Mouse (Mus musculus): ENCODE measurements at regions not wholly inside any gene's neighbourhood (a gene's known extent, or its start where the extent isn't known, plus 50 kb on each side); places are given as distances from the start of the nearest gene placed in this dataset.

DNA sequence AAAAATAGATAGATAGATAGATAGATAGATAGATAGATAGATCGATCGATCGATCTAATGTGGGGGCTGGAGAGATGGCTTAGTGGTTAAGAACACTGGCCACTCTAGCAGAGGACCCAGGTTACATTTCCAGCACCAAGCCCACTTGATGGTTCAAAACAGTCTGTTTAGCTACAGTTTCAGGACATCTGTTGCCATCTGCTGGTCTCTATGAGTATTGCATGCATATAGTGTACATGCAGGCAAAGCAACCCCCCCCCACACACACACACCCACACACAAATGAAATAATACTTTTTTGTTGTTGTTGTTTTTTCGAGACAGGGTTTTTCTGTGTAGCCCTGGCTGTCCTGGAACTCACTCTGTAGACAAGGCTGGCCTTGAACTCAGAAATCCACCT is 89.8 kb upstream of the Med14 start:
- Histone ChIP-seq H3K4me3 (ENCODE audit: low read depth, low read length) (no peak overlapping the region), H3K9ac (ENCODE audit: low read length) (no peak overlapping the region), H3K4me2 (no peak overlapping the region), H3K4me1 (ENCODE audit: control insufficient read depth, insufficient read depth, low read length) (no peaks in the 10 kb centered on the region), H3K9me3 (ENCODE audit: control insufficient read depth, low read length) (no peaks in the 10 kb centered on the region), H3K36me3 (ENCODE audit: control insufficient read depth, insufficient read depth, low read length) (no peaks in the 10 kb centered on the region), H3K27me3 (ENCODE audit: control insufficient read depth, insufficient read depth, low read length) (no peaks in the 10 kb centered on the region), H3K27ac (ENCODE audit: low read depth, low read length) (no peak overlapping the region)
- 70% methylated on average over 4 of the region's 4 CpGs for WGBS
- DNase-seq (ENCODE audit: low spot score, missing footprints) (no peak), ATAC-seq (ENCODE audit: low FRiP score) (no peak)

DNA sequence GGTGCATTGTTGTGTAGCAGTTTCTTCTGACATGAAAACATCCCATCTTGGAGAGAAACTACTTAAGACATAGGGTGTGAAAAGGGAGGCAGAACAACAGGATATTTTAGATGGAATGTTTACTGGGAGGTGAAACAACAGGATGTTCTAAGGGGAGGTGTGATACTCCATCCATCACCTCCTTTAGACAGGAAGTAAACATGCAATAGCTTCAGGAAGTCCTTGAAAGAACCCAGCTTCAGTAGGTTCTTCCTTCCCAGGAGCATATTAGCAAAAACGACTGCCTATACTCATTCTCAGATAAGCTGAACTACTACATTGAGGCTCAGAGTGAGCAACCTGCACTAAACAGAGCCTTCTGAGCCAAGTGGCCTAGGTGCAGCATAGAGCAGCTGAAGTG is 82.6 kb upstream of the Med14 start:
- H3K4me3 ChIP-seq (ENCODE audit: low read depth, low read length): no peak overlapping the region
- peaks cover 3% of the 10 kb centered on the region; the same call in 1 of the 2 replicates for H3K4me1 ChIP-seq (ENCODE audit: control insufficient read depth, insufficient read depth, low read length)
- no peaks in the 10 kb centered on the region for H3K36me3 ChIP-seq (ENCODE audit: control insufficient read depth, insufficient read depth, low read length)
- no peak overlapping the region for H3K9ac ChIP-seq (ENCODE audit: low read length)
- WGBS: 80% methylated on average over 1 of the region's 1 CpGs
- no peak for ATAC-seq (ENCODE audit: low FRiP score)
- no peak overlapping the region for H3K4me2 ChIP-seq
- H3K27me3 ChIP-seq (ENCODE audit: control insufficient read depth, insufficient read depth, low read length): no peaks in the 10 kb centered on the region
- DNase-seq (ENCODE audit: low spot score, missing footprints): no peak
- no peak overlapping the region for H3K27ac ChIP-seq (ENCODE audit: low read depth, low read length)
- no peaks in the 10 kb centered on the region for H3K9me3 ChIP-seq (ENCODE audit: control insufficient read depth, low read length)

DNA sequence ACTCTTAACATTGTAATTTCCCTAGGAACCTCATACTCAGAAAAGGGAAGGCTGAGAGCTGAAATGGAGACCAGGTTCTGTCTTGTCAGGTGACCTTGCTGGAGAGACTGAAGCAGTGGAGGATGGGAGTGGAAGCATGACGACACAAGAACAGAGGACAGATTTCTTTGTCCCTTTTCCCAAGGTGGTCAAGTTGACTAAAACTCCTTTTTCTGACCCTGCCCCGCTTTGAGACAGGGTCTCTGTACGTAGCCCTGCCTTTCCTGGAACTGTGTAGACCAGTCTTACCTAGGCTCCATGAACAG is 79.1 kb upstream of the Med14 start:
- no peaks in the 10 kb centered on the region for H3K27me3 ChIP-seq (ENCODE audit: control insufficient read depth, insufficient read depth, low read length)
- no peak overlapping the region for H3K4me3 ChIP-seq (ENCODE audit: low read depth, low read length)
- DNase-seq (ENCODE audit: low spot score, missing footprints): no peak
- WGBS: 56% methylated on average over 3 of the region's 3 CpGs
- peak overlapping the region; percentile 53; the same call in 1 of the 2 replicates for H3K9ac ChIP-seq (ENCODE audit: low read length)
- H3K27ac ChIP-seq (ENCODE audit: low read depth, low read length): peak overlapping the region; percentile 89
- H3K4me1 ChIP-seq (ENCODE audit: control insufficient read depth, insufficient read depth, low read length): peaks cover 3% of the 10 kb centered on the region; the same call in 1 of the 2 replicates
- H3K9me3 ChIP-seq (ENCODE audit: control insufficient read depth, low read length): no peaks in the 10 kb centered on the region
- peak overlapping the region; percentile 30; the same call in 1 of the 2 replicates for H3K4me2 ChIP-seq
- no peaks in the 10 kb centered on the region for H3K36me3 ChIP-seq (ENCODE audit: control insufficient read depth, insufficient read depth, low read length)
- ATAC-seq (ENCODE audit: low FRiP score): no peak; the same call in 1 of the 2 replicates

DNA sequence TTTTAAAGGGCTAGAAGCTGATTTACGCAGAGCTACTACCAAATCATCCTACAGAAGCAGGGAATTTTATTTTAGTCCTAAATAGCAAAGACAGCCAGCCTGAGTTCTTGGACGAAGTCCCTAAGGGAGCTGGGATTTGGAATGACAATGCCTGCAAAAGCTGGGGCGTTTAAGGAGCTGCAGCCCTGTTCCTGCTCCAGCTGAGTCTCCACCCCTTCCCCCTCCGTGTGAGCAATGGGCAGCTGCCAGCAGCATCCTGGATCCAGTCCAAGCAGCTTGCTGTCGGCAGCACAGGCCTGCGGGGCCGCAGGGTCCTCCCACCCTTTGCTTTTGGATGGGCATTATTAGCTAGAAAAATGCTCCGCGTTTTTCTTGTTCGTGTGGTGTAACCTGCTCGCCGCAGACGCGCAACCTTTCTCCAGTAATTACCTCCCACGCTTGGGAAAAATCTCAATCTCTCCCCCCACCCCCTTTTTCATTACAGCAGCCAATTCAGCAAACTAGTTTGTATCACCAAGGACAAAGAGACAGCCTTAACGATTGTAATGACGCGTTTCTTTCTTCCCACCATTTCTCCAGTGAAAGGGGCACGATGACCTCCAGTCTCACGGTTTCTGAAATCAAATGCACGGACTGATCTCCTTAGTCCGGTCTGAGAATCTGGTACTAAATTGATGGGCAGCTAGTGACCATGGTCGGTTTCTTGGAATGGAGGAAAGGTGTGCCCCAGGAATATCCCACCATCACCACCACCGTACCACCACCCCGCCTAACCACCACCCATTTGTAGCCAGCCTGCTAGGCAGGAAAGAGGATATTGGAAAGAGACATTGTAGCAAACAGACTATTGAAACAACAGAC is 78.5 kb upstream of the Med14 start:
- Histone ChIP-seq H3K36me3 (ENCODE audit: control insufficient read depth, insufficient read depth, low read length) (no peaks in the 10 kb centered on the region), H3K9ac (ENCODE audit: low read length) (peak overlapping the region; percentile 53; the same call in 1 of the 2 replicates), H3K27ac (ENCODE audit: low read depth, low read length) (peak overlapping the region; percentile 89), H3K9me3 (ENCODE audit: control insufficient read depth, low read length) (no peaks in the 10 kb centered on the region), H3K27me3 (ENCODE audit: control insufficient read depth, insufficient read depth, low read length) (no peaks in the 10 kb centered on the region), H3K4me1 (ENCODE audit: control insufficient read depth, insufficient read depth, low read length) (peaks cover 3% of the 10 kb centered on the region; the same call in 1 of the 2 replicates), H3K4me2 (peak overlapping the region; percentile 30), H3K4me3 (ENCODE audit: low read depth, low read length) (peak overlapping the region; percentile 1; the same call in 1 of the 2 replicates)
- DNase-seq (ENCODE audit: low spot score, missing footprints) (peak; percentile 93), ATAC-seq (ENCODE audit: low FRiP score) (peak; percentile 93)
- WGBS: 16% methylated on average over 25 of the region's 25 CpGs

DNA sequence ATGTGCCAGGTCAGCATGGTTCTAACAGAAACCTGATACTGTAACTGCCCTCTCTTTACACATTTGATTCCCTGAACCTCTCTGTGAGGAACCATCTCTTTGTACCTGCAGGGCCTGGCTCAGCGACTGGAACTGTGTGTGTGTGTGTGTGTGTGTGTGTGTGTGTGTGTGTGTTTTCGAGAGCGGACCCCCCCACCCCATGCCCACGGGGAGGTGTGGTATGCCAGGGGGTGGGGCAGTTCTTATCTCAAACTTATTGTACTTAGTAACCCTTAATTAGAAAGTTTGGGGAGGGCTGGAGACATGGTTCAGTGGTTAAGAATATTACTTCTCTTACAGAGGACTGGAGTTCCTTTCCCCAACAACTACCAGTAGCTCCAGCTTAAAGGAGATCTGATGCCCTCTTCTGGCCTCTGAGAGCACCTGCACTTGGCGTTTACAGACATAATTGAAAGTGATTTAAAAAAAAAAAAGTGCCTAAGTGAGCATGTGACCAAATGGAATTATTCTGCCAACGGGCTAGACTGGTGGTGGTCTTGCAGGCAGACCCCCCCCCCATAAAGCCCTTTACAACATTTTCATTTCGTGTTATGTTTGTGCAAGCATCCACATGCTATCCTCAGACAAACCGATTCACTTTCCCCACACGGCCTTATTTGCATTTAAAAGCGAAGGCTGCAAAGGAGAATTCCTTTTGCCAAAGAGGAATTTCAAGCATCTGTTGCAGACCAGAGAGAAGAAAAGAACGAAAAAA is 77.7 kb upstream of the Med14 start:
- no peaks in the 10 kb centered on the region for H3K9me3 ChIP-seq (ENCODE audit: control insufficient read depth, low read length)
- peak overlapping the region; percentile 1; the same call in 1 of the 2 replicates for H3K4me3 ChIP-seq (ENCODE audit: low read depth, low read length)
- peak; percentile 85 for ATAC-seq (ENCODE audit: low FRiP score)
- peak overlapping the region; percentile 30 for H3K4me2 ChIP-seq
- no peaks in the 10 kb centered on the region for H3K27me3 ChIP-seq (ENCODE audit: control insufficient read depth, insufficient read depth, low read length)
- H3K9ac ChIP-seq (ENCODE audit: low read length): peak overlapping the region; percentile 33; the same call in 1 of the 2 replicates
- H3K36me3 ChIP-seq (ENCODE audit: control insufficient read depth, insufficient read depth, low read length): no peaks in the 10 kb centered on the region
- peaks cover 3% of the 10 kb centered on the region; the same call in 1 of the 2 replicates for H3K4me1 ChIP-seq (ENCODE audit: control insufficient read depth, insufficient read depth, low read length)
- peak; percentile 92 for DNase-seq (ENCODE audit: low spot score, missing footprints)
- 18% methylated on average over 11 of the region's 11 CpGs for WGBS
- H3K27ac ChIP-seq (ENCODE audit: low read depth, low read length): peak overlapping the region; percentile 89

DNA sequence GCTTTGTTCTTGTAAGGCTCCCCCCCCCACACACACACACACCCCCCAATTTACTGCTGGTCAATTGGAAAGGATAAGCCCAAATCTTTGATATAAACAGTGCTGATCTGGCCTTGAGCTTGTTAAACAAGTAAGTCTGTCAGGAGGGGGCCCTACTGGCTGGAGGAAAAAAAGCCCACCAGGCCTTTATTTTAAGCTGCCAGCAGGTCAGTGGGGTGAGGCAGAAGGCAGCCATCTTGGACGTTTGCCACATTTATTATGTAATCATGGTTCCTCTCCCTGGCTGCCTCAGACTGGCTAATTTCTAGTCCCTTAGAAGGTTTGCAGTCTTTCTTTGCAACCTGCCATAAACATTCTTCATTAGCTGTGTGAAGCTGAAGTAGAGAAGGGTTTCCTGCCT is 75.9 kb upstream of the Med14 start:
- Histone ChIP-seq H3K4me2 (no peak overlapping the region), H3K27ac (ENCODE audit: low read depth, low read length) (no peak overlapping the region), H3K4me1 (ENCODE audit: control insufficient read depth, insufficient read depth, low read length) (peaks cover 3% of the 10 kb centered on the region; the same call in 1 of the 2 replicates), H3K27me3 (ENCODE audit: control insufficient read depth, insufficient read depth, low read length) (no peaks in the 10 kb centered on the region), H3K9ac (ENCODE audit: low read length) (no peak overlapping the region), H3K36me3 (ENCODE audit: control insufficient read depth, insufficient read depth, low read length) (no peaks in the 10 kb centered on the region), H3K9me3 (ENCODE audit: control insufficient read depth, low read length) (no peaks in the 10 kb centered on the region), H3K4me3 (ENCODE audit: low read depth, low read length) (no peak overlapping the region)
- DNase-seq (ENCODE audit: low spot score, missing footprints): no peak
- no peak for ATAC-seq (ENCODE audit: low FRiP score)
- WGBS: 47% methylated on average over 1 of the region's 1 CpGs

DNA sequence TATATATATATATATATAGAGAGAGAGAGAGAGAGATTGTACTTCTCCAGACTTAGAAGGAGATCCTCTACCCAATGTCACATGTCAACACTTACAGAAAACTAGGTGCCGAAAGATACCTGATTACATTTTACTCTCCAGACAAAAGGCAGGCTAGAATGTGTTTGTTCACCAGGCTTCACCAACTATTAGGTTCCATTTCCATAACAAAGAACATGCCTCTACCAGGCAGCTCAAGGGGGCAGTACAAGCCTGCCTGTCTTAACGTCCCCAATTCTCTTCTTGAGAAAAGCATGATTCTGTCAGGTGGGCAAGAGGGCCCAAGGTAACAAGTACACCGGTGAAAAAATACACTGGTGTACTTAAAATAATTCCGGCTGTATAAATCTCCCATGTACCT is 72.8 kb upstream of the Med14 start:
- whole genome bisulfite sequencing: 60% methylated on average over 4 of the region's 4 CpGs
- ATAC-seq (ENCODE audit: low FRiP score) (no peak), DNase-seq (ENCODE audit: low spot score, missing footprints) (no peak)
- H3K27me3 ChIP-seq (ENCODE audit: control insufficient read depth, insufficient read depth, low read length): no peaks in the 10 kb centered on the region
- H3K4me3 ChIP-seq (ENCODE audit: low read depth, low read length): no peak overlapping the region
- no peak overlapping the region for H3K9ac ChIP-seq (ENCODE audit: low read length)
- no peak overlapping the region for H3K27ac ChIP-seq (ENCODE audit: low read depth, low read length)
- H3K36me3 ChIP-seq (ENCODE audit: control insufficient read depth, insufficient read depth, low read length): no peaks in the 10 kb centered on the region
- H3K9me3 ChIP-seq (ENCODE audit: control insufficient read depth, low read length): no peaks in the 10 kb centered on the region; the same call in 1 of the 2 replicates
- H3K4me2 ChIP-seq: no peak overlapping the region
- H3K4me1 ChIP-seq (ENCODE audit: control insufficient read depth, insufficient read depth, low read length): no peaks in the 10 kb centered on the region

DNA sequence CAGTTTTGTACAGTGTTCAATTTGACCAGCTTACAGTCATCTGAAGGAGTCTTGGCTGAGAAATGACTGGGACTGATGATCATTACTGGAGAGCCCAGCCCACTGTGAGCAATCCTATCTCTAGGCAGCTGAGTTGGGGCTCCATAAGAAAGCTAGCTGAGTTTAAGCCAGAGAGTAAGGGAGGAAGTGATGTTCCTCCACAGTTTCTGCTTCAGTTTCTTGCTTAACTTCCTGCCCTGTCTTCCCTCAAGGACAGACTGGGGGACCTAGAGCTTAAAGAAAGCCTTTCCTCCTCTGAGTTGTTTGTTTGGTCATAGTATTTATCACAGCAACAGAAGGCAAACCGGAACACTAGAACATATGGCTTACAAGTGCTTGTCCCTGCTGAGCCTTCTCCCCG is 70.8 kb upstream of the Med14 start:
- H3K4me3 ChIP-seq (ENCODE audit: low read depth, low read length): no peak overlapping the region
- no peaks in the 10 kb centered on the region for H3K36me3 ChIP-seq (ENCODE audit: control insufficient read depth, insufficient read depth, low read length)
- H3K4me1 ChIP-seq (ENCODE audit: control insufficient read depth, insufficient read depth, low read length): no peaks in the 10 kb centered on the region
- H3K4me2 ChIP-seq: no peak overlapping the region
- WGBS: 82% methylated on average over 2 of the region's 2 CpGs
- H3K9ac ChIP-seq (ENCODE audit: low read length): no peak overlapping the region
- no peaks in the 10 kb centered on the region for H3K27me3 ChIP-seq (ENCODE audit: control insufficient read depth, insufficient read depth, low read length)
- DNase-seq (ENCODE audit: low spot score, missing footprints): no peak
- no peaks in the 10 kb centered on the region; the same call in 1 of the 2 replicates for H3K9me3 ChIP-seq (ENCODE audit: control insufficient read depth, low read length)
- ATAC-seq (ENCODE audit: low FRiP score): no peak
- H3K27ac ChIP-seq (ENCODE audit: low read depth, low read length): no peak overlapping the region

DNA sequence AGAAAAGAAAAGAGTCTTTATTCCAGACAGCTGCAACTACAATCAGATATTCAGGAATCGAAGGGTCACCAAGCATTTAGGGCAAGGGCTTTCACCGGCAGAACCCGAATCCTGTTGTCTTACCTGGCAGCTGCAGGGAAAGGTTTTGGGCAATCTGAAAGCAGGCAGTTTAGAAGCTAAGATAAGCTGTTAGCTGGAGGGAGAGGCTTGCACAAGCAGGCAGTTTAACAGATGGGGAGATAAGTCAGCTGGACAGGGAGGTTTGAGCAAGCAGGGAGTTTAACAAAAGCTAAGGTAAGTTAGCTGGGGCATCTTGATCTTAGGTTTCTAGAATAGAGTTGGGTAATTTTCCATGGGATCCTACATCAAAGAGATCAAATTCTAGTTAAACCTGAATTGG is 67.3 kb upstream of the Med14 start:
- Histone ChIP-seq H3K4me2 (no peak overlapping the region), H3K27me3 (ENCODE audit: control insufficient read depth, insufficient read depth, low read length) (no peaks in the 10 kb centered on the region), H3K4me3 (ENCODE audit: low read depth, low read length) (no peak overlapping the region), H3K27ac (ENCODE audit: low read depth, low read length) (no peak overlapping the region), H3K4me1 (ENCODE audit: control insufficient read depth, insufficient read depth, low read length) (no peaks in the 10 kb centered on the region), H3K9me3 (ENCODE audit: control insufficient read depth, low read length) (no peaks in the 10 kb centered on the region; the same call in 1 of the 2 replicates), H3K9ac (ENCODE audit: low read length) (no peak overlapping the region), H3K36me3 (ENCODE audit: control insufficient read depth, insufficient read depth, low read length) (no peaks in the 10 kb centered on the region)
- 79% methylated on average over 3 of the region's 3 CpGs for WGBS
- ATAC-seq (ENCODE audit: low FRiP score): no peak
- no peak for DNase-seq (ENCODE audit: low spot score, missing footprints)
